Mouse (Mus musculus) midbrain, embryonic 11.5 days (tissue): ENCODE results near the gene Olfr266. TPM values are rescaled to one million over a fixed set of nuclear protein-coding genes. Genes with fewer than 3 reads are reported as not detected.

Experiments used
- ATAC-seq: fragments of 200-750 bp; cut with Nextera tagmentation; 2 replicates; pipeline ENCODE4 v1.8.0; 2017; ENCODE audit warnings: moderate TSS enrichment, moderate library complexity; ENCODE audit not compliant: low FRiP score
- DNase-seq: peaks from one replicate; pipeline ENCODE4 v3.0.0; 2015; ENCODE audit warnings: low spot score; ENCODE audit errors: missing footprints
- H3K27ac ChIP-seq: fragments of 300-500 bp; sonication (generic); 2 replicates; pipeline ENCODE4 v1.5.1; 2014; ENCODE audit warnings: low read depth, low read length
- H3K27me3 ChIP-seq: fragments of 300-500 bp; sonication (generic); 2 replicates; pipeline ENCODE4 v1.6.1; 2014; ENCODE audit warnings: mild to moderate bottlenecking, low read length, moderate library complexity, mixed read lengths; ENCODE audit not compliant: control insufficient read depth, insufficient read depth
- H3K36me3 ChIP-seq: fragments of 300-500 bp; sonication (generic); 2 replicates; pipeline ENCODE4 v1.6.1; 2014; ENCODE audit warnings: mild to moderate bottlenecking, low read length, moderate library complexity, mixed read lengths; ENCODE audit not compliant: control insufficient read depth, insufficient read depth
- H3K4me1 ChIP-seq: fragments of 300-500 bp; sonication (generic); 2 replicates; pipeline ENCODE4 v1.6.1; 2014; ENCODE audit warnings: low read length; ENCODE audit not compliant: control insufficient read depth, insufficient read depth
- H3K4me2 ChIP-seq: fragments of 300-500 bp; sonication (generic); 2 replicates; pipeline ENCODE4 v1.6.1; 2014; ENCODE audit warnings: mild to moderate bottlenecking, moderate library complexity
- H3K4me3 ChIP-seq: fragments of 300-500 bp; sonication (generic); 2 replicates; pipeline ENCODE4 v1.5.1; 2014; ENCODE audit warnings: low read depth, low read length
- H3K9ac ChIP-seq: fragments of 300-500 bp; sonication (generic); 2 replicates; pipeline ENCODE4 v1.6.1; 2014; ENCODE audit warnings: low read length
- H3K9me3 ChIP-seq: fragments of 300-500 bp; sonication (generic); 2 replicates; pipeline ENCODE4 v1.6.1; 2016; ENCODE audit warnings: low read length; ENCODE audit not compliant: control insufficient read depth
- WGBS: fragments of 180-500 bp; shearing (Covaris S2); extraction: QIAGEN DNeasy Blood & Tissue Kit; methylation state at CpG from one replicate; pipeline ENCODE4 v1.1.7; 2014; 5-methylcytosine and 5-hydroxymethylcytosine counted together
- polyA plus RNA-seq: library from polyadenylated mRNA; unstranded; fragments of >200 nt; fragmentation: Nextera tagmentation; extraction: Ambion mirVana; gene quantifications from 2 replicates; pipeline ENCODE4 v1.2.1, GENCODE M21; 2014

The Olfr266 gene
- not detected in 2 replicates for polyA plus RNA-seq

DNA sequence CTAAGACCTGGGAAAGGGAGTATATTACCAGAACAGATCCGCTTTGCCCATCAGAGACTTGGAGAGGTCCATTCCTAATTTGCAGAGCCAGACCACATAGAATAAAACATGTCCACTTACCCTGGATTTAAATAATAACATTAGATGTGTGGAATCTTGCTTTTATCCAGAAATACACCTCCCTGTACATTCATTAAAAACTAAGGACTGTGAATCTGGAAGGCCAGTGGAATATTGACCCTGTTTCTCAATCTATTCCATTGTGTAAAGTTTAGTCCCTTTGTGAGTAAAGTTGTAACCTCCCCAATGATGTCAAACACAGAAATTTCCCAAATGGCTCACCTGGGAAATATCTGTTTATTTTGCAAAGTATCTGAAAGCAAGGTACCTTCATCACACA, at the start of gene Olfr266:
Olfr266 (minus strand) TSS at position 101 of the 400 bp plus-strand sequence.
- DNase-seq (no peak), ATAC-seq (no peak)
- no peaks in the 10 kb centered on the region for H3K36me3 ChIP-seq
- H3K9ac ChIP-seq: no peak within 1 kb of the TSS
- H3K4me2 ChIP-seq: no peak within 1 kb of the TSS
- H3K9me3 ChIP-seq: no peaks in the 10 kb centered on the region
- H3K4me1 ChIP-seq: no peaks in the 10 kb centered on the region
- H3K27me3 ChIP-seq: no peaks in the 10 kb centered on the region
- H3K4me3 ChIP-seq: no peak within 1 kb of the TSS
- no peak within 1 kb of the TSS for H3K27ac ChIP-seq
- 90% methylated on average over 1 of the region's 1 CpGs for WGBS

DNA sequence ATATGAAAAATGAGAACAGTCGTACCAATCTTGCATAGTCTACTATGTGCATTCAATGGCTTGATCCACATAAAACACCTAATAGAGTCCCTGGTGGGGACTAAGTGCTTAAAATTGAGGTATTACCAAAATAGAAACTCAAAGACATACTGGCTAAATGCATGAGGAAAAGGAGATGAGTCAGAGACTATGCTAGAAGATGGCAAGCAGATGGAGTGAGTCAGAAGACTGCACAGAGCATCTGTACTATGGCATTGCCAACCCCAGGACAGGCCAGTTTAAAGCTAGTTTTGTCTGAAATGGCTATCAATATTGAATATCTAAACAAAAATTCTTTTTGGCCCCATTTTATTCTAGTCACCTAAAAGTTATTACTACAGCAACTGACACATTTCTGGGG, 49.5 kb upstream of the Olfr266 start:
- no peak overlapping the region for H3K4me3 ChIP-seq
- H3K9ac ChIP-seq: no peak overlapping the region
- DNase-seq (no peak), ATAC-seq (no peak)
- H3K27me3 ChIP-seq: no peaks in the 10 kb centered on the region
- 91% methylated on average over 1 of the region's 1 CpGs for WGBS
- H3K27ac ChIP-seq: no peak overlapping the region
- H3K4me2 ChIP-seq: no peak overlapping the region
- H3K36me3 ChIP-seq: no peaks in the 10 kb centered on the region
- no peaks in the 10 kb centered on the region for H3K9me3 ChIP-seq
- H3K4me1 ChIP-seq: no peaks in the 10 kb centered on the region

DNA sequence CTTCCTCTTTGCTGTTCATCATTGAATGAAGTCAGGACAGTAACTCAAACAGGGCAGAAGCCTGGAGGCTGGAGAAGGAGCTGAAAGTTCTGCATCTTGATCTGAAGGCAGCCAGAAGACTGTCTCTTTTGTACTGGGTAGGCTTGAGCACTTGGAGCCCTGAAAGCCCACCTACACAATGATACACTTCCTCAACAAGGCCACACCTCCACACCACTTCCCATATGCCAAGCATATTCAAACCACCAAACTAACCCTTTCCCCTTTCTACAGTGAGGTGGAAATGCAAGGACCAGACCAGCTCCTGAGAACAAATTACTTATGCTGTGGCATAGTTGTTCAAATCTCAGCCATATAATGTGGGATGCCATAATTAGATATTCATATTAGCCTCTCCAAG, 46.8 kb upstream of the Olfr266 start:
- Histone ChIP-seq H3K27me3 (no peaks in the 10 kb centered on the region), H3K4me3 (no peak overlapping the region), H3K36me3 (no peaks in the 10 kb centered on the region), H3K9ac (no peak overlapping the region), H3K27ac (no peak overlapping the region), H3K4me2 (no peak overlapping the region), H3K4me1 (no peaks in the 10 kb centered on the region), H3K9me3 (no peaks in the 10 kb centered on the region)
- ATAC-seq: no peak
- no peak for DNase-seq

DNA sequence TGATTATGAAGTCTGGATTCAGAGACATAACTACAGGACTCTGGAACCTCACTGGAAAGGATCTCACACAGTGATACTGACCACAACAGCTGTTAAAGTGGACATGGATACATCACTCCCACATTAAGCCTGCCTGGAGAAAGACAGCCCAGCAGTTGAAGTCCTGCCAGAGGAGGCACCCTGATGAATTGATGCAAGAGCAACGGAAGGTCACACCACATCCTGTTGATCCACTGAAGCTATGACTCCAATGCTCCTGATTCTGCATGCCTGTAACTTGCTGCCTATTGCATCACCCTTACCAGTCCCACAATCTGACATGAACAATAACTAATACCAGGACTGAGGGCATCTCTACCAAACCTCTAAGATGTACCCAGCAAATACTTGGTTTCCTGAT, 6.0 kb upstream of the Olfr266 start:
- 88% methylated on average over 1 of the region's 1 CpGs for WGBS
- H3K9ac ChIP-seq: no peak overlapping the region
- H3K4me2 ChIP-seq: no peak overlapping the region

DNA sequence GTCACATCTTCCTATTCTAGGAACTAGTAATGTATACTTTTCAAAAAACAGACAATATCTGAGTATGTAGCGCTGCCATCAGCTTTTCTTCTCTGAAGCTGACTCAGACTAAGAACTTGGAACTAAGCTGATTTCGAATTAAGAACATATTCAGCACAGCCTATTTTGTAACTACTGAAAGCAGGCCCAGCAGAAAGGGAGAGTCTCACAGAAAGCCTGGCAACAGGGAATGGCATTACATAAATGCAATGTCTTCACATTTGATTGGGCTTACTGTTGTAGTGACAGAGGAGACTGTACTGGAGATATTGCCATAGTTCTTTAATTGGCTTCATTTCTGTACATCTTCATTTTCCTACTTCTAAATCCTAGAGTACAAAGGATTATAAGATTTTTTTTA, 8.4 kb downstream of the Olfr266 start:
- Histone ChIP-seq H3K36me3 (no peaks in the 10 kb centered on the region), H3K4me3 (no peak overlapping the region), H3K27me3 (no peaks in the 10 kb centered on the region), H3K4me1 (no peaks in the 10 kb centered on the region), H3K27ac (no peak overlapping the region), H3K9me3 (no peaks in the 10 kb centered on the region), H3K4me2 (no peak overlapping the region), H3K9ac (no peak overlapping the region)
- no peak for DNase-seq
- no peak for ATAC-seq
- WGBS: 70% methylated on average over 2 of the region's 2 CpGs

More for the DNA sequence above, 6.0 kb upstream of the Olfr266 start:
- Histone ChIP-seq H3K4me1 (no peaks in the 10 kb centered on the region), H3K4me3 (no peak overlapping the region), H3K27ac (no peak overlapping the region), H3K27me3 (no peaks in the 10 kb centered on the region), H3K36me3 (no peaks in the 10 kb centered on the region), H3K9me3 (no peaks in the 10 kb centered on the region; the same call in 1 of the 2 replicates)
- ATAC-seq (no peak), DNase-seq (no peak)

DNA sequence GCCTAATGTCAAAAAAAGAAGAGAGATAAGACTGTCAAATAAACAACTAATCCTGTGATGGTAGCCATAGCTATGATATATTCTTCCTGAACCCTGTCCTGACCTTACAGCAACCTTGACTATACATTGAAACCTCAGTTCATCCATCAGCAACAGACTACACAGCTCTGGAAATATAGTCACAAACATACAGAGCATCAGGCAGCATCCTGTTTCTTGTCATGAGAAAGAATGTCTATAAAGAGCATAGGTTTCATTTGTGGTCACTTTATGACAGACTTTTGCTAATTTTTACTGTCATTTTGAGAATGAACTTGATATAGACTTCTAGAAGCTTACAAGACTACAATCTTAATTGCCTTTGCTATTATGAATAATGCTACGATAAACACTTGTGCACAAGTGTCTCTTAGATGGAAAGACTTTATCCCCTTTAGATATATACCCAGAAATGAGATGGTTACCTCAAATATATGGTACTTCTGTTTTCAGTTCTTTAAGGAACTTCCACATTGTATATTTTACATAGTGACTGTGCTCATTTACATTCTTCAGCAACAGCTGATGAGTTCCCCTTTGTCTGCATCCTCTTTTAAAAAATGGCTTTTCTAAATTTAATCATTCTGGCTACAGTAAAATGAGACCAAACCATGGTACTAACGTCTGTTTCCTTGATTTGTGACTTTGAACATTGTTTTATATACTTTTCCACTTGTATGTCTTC, 17.0 kb downstream of the Olfr266 start:
- Histone ChIP-seq H3K27me3 (no peaks in the 10 kb centered on the region), H3K9ac (no peak overlapping the region), H3K9me3 (no peaks in the 10 kb centered on the region), H3K36me3 (no peaks in the 10 kb centered on the region), H3K27ac (no peak overlapping the region), H3K4me1 (no peaks in the 10 kb centered on the region), H3K4me3 (no peak overlapping the region), H3K4me2 (no peak overlapping the region)
- 70% methylated on average over 2 of the region's 2 CpGs for WGBS
- ATAC-seq (no peak), DNase-seq (no peak)

DNA sequence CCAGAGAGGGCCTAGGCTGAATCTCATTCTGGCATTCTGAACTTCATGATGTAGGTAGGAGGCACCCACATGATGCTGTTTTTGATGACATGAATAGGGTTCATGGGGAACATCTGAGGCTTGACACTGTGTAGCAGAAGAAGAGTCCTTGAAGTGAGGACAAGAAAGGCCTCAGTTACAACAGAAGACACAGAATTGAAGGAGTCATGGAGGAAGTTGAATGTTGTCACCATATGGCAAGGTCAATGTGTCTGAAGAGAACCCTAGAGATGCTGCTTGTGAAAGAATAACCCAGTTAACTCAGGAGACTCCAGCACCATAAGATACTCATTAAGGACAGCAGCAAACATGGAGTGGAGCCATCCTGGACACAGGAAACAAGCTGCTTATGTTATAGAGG, 28.0 kb downstream of the Olfr266 start:
- no peak for DNase-seq
- Histone ChIP-seq H3K27ac (no peak overlapping the region), H3K36me3 (no peaks in the 10 kb centered on the region), H3K4me1 (no peaks in the 10 kb centered on the region), H3K9me3 (no peaks in the 10 kb centered on the region), H3K4me2 (no peak overlapping the region), H3K4me3 (no peak overlapping the region), H3K27me3 (no peaks in the 10 kb centered on the region), H3K9ac (no peak overlapping the region)
- ATAC-seq: no peak

DNA sequence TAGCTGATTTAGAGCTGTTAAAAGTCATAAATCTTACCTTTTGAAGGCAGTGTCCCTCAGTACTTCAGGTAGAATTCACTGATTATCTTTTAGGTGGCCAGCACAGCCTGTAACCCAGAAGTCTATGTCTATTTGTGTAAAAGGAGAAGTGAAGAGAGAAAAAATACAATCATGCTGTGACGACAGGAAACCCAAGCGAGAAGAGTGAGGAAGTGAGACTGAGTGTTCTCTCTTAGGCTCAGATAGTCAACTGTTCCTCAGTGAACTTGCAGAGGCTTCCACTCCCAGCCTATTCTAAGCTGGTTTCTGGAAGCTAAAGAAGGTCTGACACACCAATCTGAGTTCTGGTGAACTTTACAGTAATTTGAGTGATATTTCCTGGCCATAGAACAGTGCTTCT, 36.2 kb downstream of the Olfr266 start, which contains the start of gene Cd53:
Cd53 (minus strand) TSS at position 220 of the 400 bp plus-strand sequence.
- no peak within 1 kb of the TSS for H3K9ac ChIP-seq
- no peak within 1 kb of the TSS for H3K27ac ChIP-seq
- no peaks in the 10 kb centered on the region for H3K27me3 ChIP-seq
- no peaks in the 10 kb centered on the region for H3K36me3 ChIP-seq
- DNase-seq (no peak), ATAC-seq (no peak)
- no peaks in the 10 kb centered on the region for H3K4me1 ChIP-seq
- no peak within 1 kb of the TSS for H3K4me2 ChIP-seq
- 74% methylated on average over 2 of the region's 2 CpGs for whole genome bisulfite sequencing
- H3K9me3 ChIP-seq: no peaks in the 10 kb centered on the region
- no peak within 1 kb of the TSS for H3K4me3 ChIP-seq

DNA sequence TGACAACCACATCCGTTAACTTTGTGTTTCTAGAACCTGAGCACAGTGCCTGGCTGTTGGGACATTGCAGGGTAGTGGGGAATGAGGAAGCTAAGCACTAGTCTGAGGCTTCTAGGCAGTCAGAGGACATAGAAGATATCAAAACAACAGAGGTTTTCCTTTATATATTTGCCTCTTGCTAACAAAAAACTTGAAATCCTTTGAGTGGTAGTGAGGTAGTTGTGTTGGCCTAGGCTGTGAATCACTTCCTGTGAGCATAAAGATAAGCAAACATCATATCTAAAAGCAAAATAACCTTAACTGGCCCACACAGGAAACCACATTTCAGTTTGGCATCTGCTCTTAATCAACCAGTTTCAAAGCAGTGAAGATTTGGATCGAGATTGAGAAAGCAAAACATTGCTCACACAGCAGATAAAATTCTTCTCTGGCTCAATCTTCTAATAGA, 37.6 kb downstream of the Olfr266 start:
- Histone ChIP-seq H3K9ac (no peak overlapping the region), H3K27me3 (no peaks in the 10 kb centered on the region), H3K27ac (no peak overlapping the region), H3K4me3 (no peak overlapping the region), H3K36me3 (no peaks in the 10 kb centered on the region), H3K9me3 (no peaks in the 10 kb centered on the region), H3K4me2 (no peak overlapping the region), H3K4me1 (no peaks in the 10 kb centered on the region)
- 65% methylated on average over 2 of the region's 2 CpGs for WGBS
- ATAC-seq: no peak
- no peak for DNase-seq
